Mouse (Mus musculus): Measurements from ENCODE around the gene Psme1. TPM values are rescaled to one million over a fixed set of nuclear protein-coding genes. Genes with fewer than 3 reads are reported as not detected.

Psme1 gene
- polyA plus RNA-seq (2015; fragmentation: Nextera tagmentation; extraction: Ambion mirVana) = 145 and 162 TPM in 2 replicates

DNA sequence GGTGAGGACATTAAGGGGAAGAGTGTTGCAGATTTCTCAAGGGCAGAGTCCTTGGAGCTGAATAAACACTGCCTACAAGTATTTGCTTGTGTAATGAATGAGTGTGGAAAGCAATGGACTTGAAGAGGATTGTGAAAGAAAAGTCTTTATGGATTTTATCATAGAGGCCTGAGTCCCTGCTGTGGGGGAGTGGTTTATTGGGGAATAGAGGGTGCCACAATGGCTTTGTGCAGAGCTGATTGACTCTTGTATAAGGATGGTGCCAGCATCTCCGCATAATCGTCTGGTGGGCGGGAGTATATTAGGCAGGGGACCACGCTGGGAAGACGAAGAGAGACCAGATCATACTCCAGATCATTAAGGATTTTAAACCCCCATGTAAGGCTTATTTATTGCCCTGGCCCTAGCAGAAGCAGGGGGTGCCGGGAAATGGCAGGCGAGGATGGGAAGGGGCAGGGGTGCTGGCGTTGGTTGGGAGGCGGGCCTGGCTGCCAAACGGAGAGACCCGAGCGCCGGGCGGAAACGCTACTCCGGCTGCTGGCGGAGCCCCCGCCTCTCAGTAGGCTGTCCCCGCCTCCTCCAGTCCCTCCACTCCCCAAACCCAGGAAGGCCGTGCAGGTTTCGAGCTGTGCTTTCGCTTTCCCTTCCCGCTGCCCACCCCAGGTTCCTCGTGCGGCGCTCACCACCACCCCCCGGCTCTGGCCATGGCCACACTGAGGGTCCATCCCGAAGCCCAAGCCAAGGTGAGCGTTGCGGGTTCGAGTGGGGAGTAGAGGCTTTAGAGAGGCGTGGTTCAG, at the start of gene Psme1:
TSS of gene Psme1 (plus strand) at position 253 of the 797 bp plus-strand sequence.

DNA sequence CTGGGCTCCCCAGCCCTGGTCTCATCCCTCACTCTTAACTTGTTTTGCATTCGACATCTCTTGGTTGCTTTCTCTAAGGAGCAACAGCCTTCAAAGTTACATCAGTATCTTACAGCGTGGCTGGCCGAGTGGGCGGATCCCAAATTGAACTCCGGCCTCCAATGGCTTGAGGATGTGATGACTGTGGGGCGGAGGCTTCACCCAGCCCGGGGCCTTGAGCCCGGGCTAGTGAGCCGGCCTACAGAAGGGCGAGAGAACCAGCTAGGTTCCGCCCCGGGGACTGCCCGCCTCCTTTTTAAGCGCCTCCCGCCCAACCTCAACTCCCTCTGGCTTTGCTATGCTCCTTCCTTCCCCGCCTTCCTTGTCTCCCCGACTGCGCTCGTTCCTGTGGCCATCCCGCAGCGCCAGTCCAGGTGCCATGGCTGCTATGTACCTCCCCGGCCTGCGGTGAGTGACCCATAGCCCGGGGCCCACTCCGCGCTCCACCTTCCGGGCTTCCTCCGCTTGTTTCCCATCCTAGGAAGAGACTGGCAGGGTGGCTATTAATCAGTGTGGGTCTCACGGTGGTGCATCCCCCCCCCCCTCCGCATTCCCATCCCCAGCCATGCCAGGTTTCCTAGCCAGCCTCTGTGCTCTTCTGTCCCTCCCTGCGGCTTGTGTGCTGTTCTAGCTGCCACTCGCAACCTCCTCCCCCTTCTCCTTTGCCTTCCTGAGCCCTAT, 37.7 kb upstream of the Psme1 start, which contains the start of gene Pck2:
TSS of gene Pck2 (plus strand) at position 200 of the 720 bp plus-strand sequence.

DNA sequence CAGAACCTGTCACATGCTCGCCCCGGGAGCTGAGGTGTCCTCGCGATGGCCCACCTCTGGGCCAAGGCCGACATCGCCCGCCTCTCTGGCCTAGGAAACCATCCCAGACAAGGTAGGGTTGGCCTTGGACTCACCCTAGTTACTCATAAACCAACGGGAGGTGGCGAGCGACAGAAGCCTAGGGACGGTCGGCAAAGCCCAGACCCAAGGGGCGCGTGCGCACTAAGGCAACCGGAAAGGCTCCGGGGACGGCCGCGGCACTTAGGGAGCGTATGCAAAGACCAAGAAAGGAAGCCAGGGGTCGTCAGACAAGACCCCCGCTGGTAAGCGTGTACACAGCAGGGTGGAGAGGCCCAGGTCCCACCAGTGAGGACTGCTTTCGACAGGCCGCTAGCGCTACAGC, 18.1 kb upstream of the Psme1 start, which contains the start of gene Dcaf11:
TSS of gene Dcaf11 (plus strand) at position 208 of the 403 bp plus-strand sequence.

DNA sequence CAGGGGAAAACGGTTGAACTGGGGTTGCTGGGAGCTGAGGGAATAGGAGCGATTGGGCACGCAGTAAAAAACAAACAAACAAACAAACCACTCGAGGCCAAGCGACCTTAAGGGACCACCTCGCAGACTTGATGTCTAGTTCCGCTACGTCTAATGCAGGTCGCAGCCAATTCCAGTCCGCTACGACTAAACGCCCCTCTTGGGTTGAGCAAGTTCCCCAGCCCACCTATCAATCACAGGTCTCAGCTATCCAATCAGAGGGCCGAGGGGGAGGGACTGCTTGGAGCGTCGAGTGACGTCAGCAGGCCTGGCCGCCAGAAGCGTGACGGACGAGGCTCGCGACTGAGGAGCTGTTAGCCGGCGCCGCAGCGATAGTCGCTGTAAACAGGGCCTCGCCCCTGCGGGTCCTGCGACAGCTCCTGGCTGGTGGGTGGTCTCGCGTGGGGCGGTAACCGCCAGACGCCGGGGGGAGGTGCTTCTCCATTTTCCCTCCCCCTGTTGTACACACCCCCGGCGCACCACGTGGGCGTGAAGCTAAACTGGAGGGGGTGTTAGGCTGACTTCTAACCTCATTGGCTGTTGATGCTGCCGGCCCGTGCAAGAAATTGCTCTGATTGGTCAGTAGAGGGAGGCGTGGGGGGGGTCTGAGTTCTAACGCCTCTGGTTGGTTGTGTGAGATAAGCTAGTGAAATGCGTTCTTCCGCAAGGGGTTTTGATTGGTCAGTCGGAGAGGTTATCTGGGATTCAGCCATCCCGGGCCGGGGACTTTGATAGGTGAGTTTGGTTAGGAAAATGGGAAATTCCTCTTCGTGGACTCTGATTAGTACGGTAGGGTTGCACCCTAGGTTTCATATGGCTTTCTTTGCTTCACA, 17.5 kb upstream of the Psme1 start, which contains the start of gene A730061H03Rik:
TSS of gene A730061H03Rik (minus strand) at position 205 of the 872 bp plus-strand sequence.

DNA sequence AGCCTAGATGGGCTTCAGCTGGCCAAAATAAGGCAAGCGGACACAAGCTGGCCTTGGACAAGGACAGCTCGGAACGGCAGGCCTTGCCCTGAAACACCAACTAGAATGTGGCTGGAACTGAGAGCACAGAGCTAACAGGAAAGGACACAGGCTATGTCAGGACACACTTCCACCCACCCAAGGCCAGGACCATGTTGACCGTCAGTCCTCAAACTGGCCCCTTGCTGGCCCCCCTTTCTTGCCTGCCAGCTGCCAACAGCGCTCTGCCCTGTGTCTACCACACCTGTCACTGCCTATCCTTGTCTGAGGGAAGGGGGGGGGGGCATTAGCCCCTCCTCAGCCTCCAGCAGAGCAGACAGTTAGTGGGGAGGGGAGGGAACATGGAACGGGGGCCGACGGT, 2.6 kb upstream of the Psme1 start, which contains the start of gene Fitm1:
TSS of gene Fitm1 (plus strand) at position 316 of the 400 bp plus-strand sequence.

DNA sequence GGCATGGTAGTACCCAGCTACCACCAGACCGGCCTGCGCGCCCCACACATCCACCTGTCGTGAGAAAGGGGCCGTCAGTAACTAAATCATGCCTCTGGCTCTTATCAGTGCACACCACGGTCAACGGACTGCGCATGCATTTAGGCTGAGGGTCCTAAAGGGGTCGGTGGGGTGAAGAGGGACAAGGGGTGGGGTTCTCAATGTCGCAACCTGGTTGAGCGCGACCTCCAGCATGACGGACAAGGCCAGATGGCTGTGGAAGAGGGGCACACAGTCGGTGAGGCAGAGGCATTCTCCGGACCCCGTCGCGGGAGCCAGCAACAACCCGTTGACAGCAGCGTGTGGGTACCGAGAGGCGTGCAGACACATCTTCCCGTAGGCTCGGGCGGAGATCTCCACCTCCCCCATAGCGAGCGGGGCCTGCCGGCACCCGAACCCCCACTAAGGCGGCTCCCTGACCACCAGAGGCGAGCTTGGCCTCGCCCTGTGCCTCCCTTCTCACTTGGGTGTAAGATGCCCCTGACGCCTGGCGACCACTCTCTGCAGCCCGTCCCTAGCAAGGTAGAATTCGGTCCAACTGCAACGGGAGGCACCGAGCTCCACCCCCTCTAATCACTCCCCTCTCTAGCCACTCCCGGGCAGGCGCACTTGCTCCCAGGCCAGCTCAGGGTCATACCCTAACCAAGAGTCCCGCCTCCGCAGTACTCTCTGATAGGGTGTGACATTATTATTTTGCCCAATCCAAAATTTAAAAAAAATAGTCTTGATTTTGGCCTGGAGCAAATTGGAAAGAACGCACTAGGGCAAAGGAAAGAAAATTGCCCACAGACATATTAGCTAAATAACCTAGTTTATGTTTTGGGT, 7.0 kb downstream of the Psme1 start, which contains the start of gene Emc9:
TSS of gene Emc9 (minus strand) at position 601 of the 864 bp plus-strand sequence.

DNA sequence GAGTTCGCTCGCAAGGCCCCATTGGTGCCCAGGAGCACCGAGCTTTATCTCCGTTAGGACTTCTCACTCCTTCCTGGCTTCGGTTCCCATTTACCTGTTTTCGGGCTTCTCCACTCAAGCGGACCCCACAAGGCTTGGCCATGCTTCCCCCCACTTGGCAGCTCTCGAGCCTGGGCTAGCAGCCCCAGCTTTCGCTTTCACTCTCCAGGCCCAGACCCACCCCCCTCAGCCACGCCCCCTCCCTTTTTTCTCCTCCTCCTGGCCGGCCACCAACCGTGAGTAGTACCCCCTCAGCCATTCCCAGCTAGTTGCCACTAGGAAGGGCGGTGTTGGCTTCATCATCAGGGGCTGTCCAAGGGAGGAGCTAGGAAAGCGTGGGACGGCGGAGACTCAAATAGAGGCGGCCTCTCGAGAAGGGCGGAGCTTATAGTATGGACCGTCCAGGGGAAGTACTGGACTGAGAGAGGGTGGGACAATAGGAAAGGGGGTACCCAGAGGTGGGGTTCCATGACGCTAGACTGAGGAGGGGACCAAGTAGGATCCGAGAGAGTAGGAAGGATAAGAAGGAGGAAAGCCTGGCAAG, 12.9 kb downstream of the Psme1 start, which contains the start of gene Psme2:
TSS of gene Psme2 (minus strand) at position 366 of the 583 bp plus-strand sequence.

DNA sequence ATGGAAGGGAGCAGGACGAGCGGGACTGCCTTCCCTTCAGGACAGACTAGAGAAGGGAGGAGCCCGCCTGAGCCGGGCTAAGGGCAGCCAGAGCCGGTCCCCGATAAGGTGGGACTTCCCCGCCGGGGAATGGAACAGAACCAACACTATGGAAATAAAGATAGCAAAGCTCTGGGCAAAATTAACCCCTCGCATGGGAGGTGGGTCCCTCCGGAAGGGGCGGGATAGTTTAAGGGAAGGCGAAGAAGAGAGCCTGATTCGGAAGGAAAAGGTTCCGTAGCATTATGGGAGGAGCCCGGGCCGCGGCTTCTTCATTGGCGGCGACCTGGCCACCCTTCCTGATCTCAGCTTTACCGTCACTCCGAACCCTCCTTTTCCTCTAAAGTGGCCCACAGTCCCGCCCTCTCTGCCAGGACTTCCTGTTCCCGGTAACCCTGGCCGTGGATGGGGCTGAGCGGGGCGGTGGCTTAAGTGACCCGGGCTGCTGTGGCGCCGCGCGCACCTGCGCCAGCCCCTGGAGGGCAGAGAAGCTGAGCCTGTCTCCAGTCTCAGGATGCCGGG, 13.5 kb downstream of the Psme1 start, which contains the start of gene Rnf31:
TSS of gene Rnf31 (plus strand) at position 378 of the 561 bp plus-strand sequence.

DNA sequence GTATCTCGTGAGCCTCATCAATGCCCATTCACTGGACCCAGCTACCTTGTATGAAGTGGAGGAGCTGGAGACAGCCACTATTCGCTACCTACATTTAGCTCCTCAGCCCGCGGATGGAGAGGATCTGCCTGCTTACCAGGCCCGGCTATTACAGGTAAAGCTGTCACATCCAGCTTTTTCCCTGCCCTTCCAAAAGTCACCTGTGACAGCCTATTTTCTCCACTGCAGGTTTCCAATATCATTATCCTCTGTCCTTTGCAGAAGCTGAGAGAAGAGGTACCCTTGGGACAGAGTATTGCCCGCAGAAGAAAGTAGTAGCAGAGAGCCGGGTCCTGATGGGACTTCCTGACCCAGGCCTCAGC, 25.3 kb downstream of the Psme1 start, which contains the start of gene Irf9:
TSS of gene Irf9 (plus strand) at position 301 of the 362 bp plus-strand sequence.

DNA sequence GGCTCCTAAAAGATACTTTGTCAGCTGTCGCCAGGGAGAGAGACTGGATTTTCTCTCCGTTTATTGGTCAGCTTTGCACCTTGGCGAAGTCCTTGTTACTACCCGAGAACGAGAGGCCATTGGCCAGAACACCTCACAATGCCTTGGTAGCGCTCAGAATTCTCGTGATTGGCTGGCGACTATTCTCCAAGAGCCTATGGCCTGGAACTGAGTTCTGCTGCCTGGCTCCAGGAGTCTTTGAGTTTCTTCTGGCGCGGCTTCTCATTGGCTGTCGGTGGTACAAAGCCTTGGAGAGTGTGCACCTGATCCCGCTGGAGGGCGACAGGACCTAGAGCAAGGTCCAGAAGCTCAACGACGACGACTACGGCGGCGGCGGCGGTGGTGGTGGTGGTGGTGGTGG, 39.9 kb downstream of the Psme1 start, which contains the start of gene Rec8:
TSS of gene Rec8 (plus strand) at position 216 of the 400 bp plus-strand sequence.

Other genes starting within 250 kb of the Psme1 start
- 69.5 and 75.3 TPM in 2 replicates for gene Dhrs4, start 99.4 kb upstream of the Psme1 start, polyA plus RNA-seq (2015; fragmentation: Nextera tagmentation; extraction: Ambion mirVana)
- 0.37 and 0.76 TPM in 2 replicates for gene Carmil3, start 87.5 kb upstream of the Psme1 start, polyA plus RNA-seq (2015; fragmentation: Nextera tagmentation; extraction: Ambion mirVana)
- gene Cpne6, start 67.7 kb upstream of the Psme1 start, polyA plus RNA-seq (2015; fragmentation: Nextera tagmentation; extraction: Ambion mirVana) = 0.10 and 0.12 TPM in 2 replicates
- gene Nrl, start 53.1 kb upstream of the Psme1 start, polyA plus RNA-seq (2015; fragmentation: Nextera tagmentation; extraction: Ambion mirVana) = not detected in 2 replicates
- 74.2 and 76.3 TPM in 2 replicates for gene Pck2, start 37.9 kb upstream of the Psme1 start, polyA plus RNA-seq (2015; fragmentation: Nextera tagmentation; extraction: Ambion mirVana)
- 36.9 and 41.9 TPM in 2 replicates for gene Dcaf11, start 18.1 kb upstream of the Psme1 start, polyA plus RNA-seq (2015; fragmentation: Nextera tagmentation; extraction: Ambion mirVana)
- gene A730061H03Rik, start 17.7 kb upstream of the Psme1 start, polyA plus RNA-seq (2015; fragmentation: Nextera tagmentation; extraction: Ambion mirVana) = 2.7 and 3.2 TPM in 2 replicates
- 0.37 and 0.45 TPM in 2 replicates for gene Fitm1, start 2.5 kb upstream of the Psme1 start, polyA plus RNA-seq (2015; fragmentation: Nextera tagmentation; extraction: Ambion mirVana)
- 46.7 and 47.4 TPM in 2 replicates for gene Emc9, start 7.2 kb downstream of the Psme1 start, polyA plus RNA-seq (2015; fragmentation: Nextera tagmentation; extraction: Ambion mirVana)
- 233 and 255 TPM in 2 replicates for gene Psme2, start 13.0 kb downstream of the Psme1 start, polyA plus RNA-seq (2015; fragmentation: Nextera tagmentation; extraction: Ambion mirVana)
- 16.4 and 19.3 TPM in 2 replicates for gene Rnf31, start 13.6 kb downstream of the Psme1 start, polyA plus RNA-seq (2015; fragmentation: Nextera tagmentation; extraction: Ambion mirVana)
- 34.6 and 38.5 TPM in 2 replicates for gene Irf9, start 25.4 kb downstream of the Psme1 start, polyA plus RNA-seq (2015; fragmentation: Nextera tagmentation; extraction: Ambion mirVana)
- 5.8 and 7.8 TPM in 2 replicates for gene Rec8, start 39.9 kb downstream of the Psme1 start, polyA plus RNA-seq (2015; fragmentation: Nextera tagmentation; extraction: Ambion mirVana)
- 24.1 and 28.0 TPM in 2 replicates for gene Ipo4, start 57.8 kb downstream of the Psme1 start, polyA plus RNA-seq (2015; fragmentation: Nextera tagmentation; extraction: Ambion mirVana)
- 0.64 and 1.7 TPM in 2 replicates for gene Gm49378, start 59.8 kb downstream of the Psme1 start, polyA plus RNA-seq (2015; fragmentation: Nextera tagmentation; extraction: Ambion mirVana)
- gene Tm9sf1, start 65.7 kb downstream of the Psme1 start, polyA plus RNA-seq (2015; fragmentation: Nextera tagmentation; extraction: Ambion mirVana) = 56.5 and 57.4 TPM in 2 replicates
- gene Tssk4, start 72.1 kb downstream of the Psme1 start, polyA plus RNA-seq (2015; fragmentation: Nextera tagmentation; extraction: Ambion mirVana) = 0.56 and 0.63 TPM in 2 replicates
- 30.4 TPM in 2 replicates for gene Mdp1, start 82.4 kb downstream of the Psme1 start, polyA plus RNA-seq (2015; fragmentation: Nextera tagmentation; extraction: Ambion mirVana)
- 27.5 and 30.5 TPM in 2 replicates for gene Gmpr2, start 93.8 kb downstream of the Psme1 start, polyA plus RNA-seq (2015; fragmentation: Nextera tagmentation; extraction: Ambion mirVana)
- 303 and 330 TPM in 2 replicates for gene Nedd8, start 94.0 kb downstream of the Psme1 start, polyA plus RNA-seq (2015; fragmentation: Nextera tagmentation; extraction: Ambion mirVana)
- 25.8 and 29.4 TPM in 2 replicates for gene Tinf2, start 103.7 kb downstream of the Psme1 start, polyA plus RNA-seq (2015; fragmentation: Nextera tagmentation; extraction: Ambion mirVana)
- gene Tgm1, start 135.8 kb downstream of the Psme1 start, polyA plus RNA-seq (2015; fragmentation: Nextera tagmentation; extraction: Ambion mirVana) = 1.5 and 2.0 TPM in 2 replicates
- 9.9 and 14.2 TPM in 2 replicates for gene Rabggta, start 144.1 kb downstream of the Psme1 start, polyA plus RNA-seq (2015; fragmentation: Nextera tagmentation; extraction: Ambion mirVana)
- 29.1 and 35.1 TPM in 2 replicates for gene Dhrs1, start 167.6 kb downstream of the Psme1 start, polyA plus RNA-seq (2015; fragmentation: Nextera tagmentation; extraction: Ambion mirVana)
- 28.7 and 31.5 TPM in 2 replicates for gene Nop9, start 167.6 kb downstream of the Psme1 start, polyA plus RNA-seq (2015; fragmentation: Nextera tagmentation; extraction: Ambion mirVana)
- 0.23 TPM in 1 of 2 replicates, not detected in the other for gene Cideb, start 180.3 kb downstream of the Psme1 start, polyA plus RNA-seq (2015; fragmentation: Nextera tagmentation; extraction: Ambion mirVana)
- 0.49 and 0.78 TPM in 2 replicates for gene Ltb4r2, start 183.3 kb downstream of the Psme1 start, polyA plus RNA-seq (2015; fragmentation: Nextera tagmentation; extraction: Ambion mirVana)
- 33.2 and 51.6 TPM in 2 replicates for gene Ltb4r1, start 187.8 kb downstream of the Psme1 start, polyA plus RNA-seq (2015; fragmentation: Nextera tagmentation; extraction: Ambion mirVana)
- gene Adcy4, start 206.0 kb downstream of the Psme1 start, polyA plus RNA-seq (2015; fragmentation: Nextera tagmentation; extraction: Ambion mirVana) = 1.9 and 3.1 TPM in 2 replicates
- gene Ripk3, start 210.7 kb downstream of the Psme1 start, polyA plus RNA-seq (2015; fragmentation: Nextera tagmentation; extraction: Ambion mirVana) = 28.4 and 31.4 TPM in 2 replicates
- 4.8 and 7.3 TPM in 2 replicates for gene Nfatc4, start 245.0 kb downstream of the Psme1 start, polyA plus RNA-seq (2015; fragmentation: Nextera tagmentation; extraction: Ambion mirVana)

Data from spleen, postnatal 0 days (tissue).